Mouse (Mus musculus) kidney, adult 2 months (tissue): Measurements from ENCODE around the gene Gm10309.

Source experiments
- CTCF ChIP-seq: fragments of 200-500 bp; conservative IDR thresholded peaks from 2 replicates; pipeline ENCODE4 v1.5.1; 2011; ENCODE audit warnings: low read depth, mild to moderate bottlenecking, control low read depth, low read length, moderate library complexity, mixed read lengths; ENCODE audit not compliant: insufficient read depth, insufficient read length
- POLR2A ChIP-seq: fragments of 200-500 bp; IDR thresholded peaks from one replicate; pipeline ENCODE4 v1.6.1; 2011; ENCODE audit warnings: low read depth, low read length, control low read depth

DNA sequence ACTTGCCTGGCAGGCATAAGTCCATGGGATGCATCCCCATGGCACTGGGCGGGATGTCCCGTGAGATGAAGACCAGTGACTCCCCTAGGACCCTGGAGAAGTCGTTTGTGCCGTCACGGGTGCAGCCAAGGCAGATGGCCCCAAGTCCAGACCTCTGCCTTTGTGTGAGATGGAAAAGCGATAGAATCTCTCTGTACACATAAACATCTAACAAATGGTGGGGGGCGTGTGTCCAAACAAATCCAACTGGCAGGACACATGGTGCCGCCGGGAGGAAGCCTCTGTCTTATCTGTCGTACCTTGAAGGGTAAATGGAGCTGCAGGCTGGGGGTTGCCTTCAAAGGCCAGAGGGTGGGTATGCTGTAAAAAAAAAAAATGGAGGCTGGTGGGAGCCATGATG lies 46.5 kb upstream of the Gm10309 start:
- TF ChIP-seq CTCF (no peak), POLR2A (no peak)
